Mouse (Mus musculus): Measurements from ENCODE around the gene Otof.

Otof gene

GRCm38 (mm10) chr5:30423572-30424244 lies 38.0 kb downstream of the Otof start:
- peak; percentile 23 for DNase-seq (ENCODE audit: low spot score)

DNA sequence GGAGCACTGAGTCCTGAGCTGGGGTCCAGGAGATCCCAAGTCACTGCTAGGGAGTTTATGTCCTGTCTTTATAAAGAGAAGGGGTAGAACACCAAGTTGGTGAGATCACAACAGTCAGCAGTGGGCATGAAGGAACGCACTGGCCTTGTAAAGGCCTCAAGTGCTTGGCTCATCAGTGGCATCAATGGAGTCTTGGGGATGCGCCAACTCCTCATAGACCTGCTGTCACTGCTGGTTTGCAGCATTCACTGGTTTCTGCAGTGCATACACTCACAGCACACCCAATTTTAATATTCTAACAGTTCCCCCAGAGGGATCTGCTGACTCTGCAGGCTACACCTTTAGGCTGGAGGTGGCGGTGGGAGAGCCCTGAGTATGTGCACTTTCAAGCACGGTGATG lies 38.6 kb downstream of the Otof start:
- no peak for DNase-seq (ENCODE audit: low spot score)

DNA sequence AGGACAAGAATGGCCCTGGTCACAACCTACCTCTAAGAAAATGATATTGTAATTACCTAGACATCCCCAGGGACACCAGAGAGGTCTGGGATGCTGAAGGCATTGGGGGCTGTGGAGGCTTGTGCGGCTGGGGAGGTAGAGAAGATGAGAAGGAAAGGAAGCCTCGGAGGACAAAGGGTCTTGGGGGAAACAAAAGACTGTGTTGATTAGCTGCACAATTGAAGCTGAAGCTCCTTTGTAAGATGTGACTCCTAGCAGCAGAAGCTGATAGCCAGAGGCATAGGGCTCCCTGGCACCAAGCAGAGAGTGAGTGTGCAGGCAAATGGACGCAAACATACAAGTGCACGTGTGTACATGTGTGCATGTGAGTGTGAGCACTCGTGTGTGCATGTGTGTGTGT lies 45.1 kb downstream of the Otof start:
- no peak for DNase-seq (ENCODE audit: low spot score)

DNA sequence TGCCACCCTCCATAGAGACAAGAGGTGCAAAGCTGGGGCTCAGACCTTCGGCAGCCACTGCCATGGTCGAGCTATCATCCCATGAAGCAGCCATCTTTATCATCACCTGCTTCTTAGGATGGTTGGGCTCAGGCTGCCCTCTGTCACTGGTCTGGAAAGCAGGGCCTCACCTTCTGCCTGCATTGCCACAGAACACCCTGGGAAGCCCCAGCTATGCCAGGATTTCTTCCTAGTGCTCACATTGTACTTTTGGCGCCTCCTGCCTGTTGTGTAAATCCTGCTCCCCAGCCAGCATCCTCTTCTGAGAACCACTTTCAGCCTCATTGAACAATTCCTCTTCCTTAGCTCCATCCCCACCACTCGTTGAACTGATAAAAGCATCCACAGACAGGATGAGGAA lies 45.9 kb downstream of the Otof start:
- no peak for DNase-seq (ENCODE audit: low spot score)

- DNase-seq (ENCODE audit: low spot score): no peak
Observed at GRCm38 (mm10) chr5:30415381-30415780, 46.4 kb downstream of the Otof start.

DNA sequence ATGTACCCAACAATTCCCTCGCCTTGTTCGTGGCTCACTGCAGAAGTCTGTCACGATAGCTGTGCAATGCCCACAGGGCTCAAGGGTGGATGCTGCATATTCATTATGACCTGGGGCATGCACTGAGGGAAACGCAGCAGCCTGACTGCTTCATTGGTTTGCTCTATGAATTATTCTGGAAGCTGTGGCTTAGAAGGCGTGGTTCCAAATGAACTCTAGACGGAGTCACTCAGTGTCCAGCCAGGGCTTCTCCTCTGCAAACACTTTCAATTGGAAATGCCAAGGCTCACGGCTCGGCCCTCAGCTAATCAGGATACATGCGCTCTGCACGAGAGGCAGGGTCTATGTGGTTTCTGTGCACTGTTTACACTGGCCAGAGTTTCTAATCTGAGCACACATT lies 50.2 kb downstream of the Otof start:
- no peak for DNase-seq (ENCODE audit: low spot score)

- no peak for DNase-seq (ENCODE audit: low spot score)
Observed at GRCm38 (mm10) chr5:30406876-30407275, 54.9 kb downstream of the Otof start.

- DNase-seq (ENCODE audit: low spot score): no peak
Observed at GRCm38 (mm10) chr5:30401165-30401564, 60.6 kb downstream of the Otof start.

DNA sequence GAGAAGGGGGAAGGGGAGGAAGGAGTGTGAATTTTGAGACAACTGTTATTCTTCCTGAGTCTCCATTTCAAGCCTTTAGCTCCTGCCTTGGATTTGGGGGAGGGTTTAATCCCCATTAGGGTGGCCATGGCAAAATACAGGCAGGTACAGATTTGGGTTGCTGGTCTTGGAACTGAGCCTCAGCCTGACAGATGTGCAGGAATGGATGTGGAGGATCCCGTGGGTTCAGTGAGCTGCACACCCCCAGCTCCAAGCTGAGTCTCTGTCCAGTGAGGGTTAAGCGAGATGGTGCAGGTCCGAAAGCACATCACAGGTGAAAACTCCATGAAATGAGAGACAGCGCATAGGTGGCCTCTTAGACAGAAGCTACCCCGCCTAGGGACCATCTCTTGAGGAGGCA lies 61.2 kb downstream of the Otof start:
- DNase-seq (ENCODE audit: low spot score): no peak

GRCm38 (mm10) chr5:30391473-30391872 lies 70.3 kb downstream of the Otof start:
- DNase-seq (ENCODE audit: low spot score): peak; percentile 32

DNA sequence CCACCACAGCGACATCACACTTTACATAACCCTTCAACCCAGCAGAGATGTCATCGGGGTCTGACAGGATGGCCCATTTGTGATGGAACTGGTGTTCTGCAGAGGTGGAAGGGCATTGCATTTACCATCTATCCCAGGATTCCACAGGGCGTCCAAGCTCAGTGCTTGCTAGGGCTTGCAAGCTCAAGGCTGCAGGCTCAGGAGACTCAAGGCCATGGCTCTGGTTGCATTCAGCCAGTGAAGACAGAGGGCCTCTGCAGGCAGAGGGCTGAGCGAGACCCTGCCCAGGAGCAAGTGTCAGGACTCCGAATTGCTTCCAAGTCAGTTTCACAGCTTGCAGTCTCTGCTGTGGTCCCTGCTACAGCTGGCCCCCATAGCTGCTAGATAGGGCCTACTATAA lies 71.9 kb downstream of the Otof start:
- DNase-seq (ENCODE audit: low spot score): no peak

- no peak for DNase-seq (ENCODE audit: low spot score)
Observed at GRCm38 (mm10) chr5:30387726-30388125, 74.0 kb downstream of the Otof start.

DNA sequence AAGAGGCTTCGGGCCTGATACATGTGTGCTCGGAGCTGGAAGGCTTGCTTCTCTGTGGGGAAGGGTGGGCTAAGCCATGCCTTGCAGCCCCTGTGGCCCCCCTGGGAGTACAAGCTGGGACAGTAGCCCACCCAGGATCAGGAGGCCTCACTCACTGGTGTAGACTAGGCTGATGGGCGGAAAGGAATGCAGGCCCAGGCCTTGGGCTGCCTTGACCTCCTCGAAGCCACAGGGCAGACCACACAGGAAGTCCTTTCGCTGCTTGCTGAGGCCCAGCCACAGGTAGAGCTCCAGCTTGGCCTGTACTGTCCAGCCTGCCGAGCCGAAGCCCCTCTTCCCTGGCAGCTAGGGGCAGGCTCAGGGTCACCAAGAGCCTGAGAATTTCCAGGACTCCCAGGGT lies 78.9 kb downstream of the Otof start:
- no peak for DNase-seq (ENCODE audit: low spot score)

DNA sequence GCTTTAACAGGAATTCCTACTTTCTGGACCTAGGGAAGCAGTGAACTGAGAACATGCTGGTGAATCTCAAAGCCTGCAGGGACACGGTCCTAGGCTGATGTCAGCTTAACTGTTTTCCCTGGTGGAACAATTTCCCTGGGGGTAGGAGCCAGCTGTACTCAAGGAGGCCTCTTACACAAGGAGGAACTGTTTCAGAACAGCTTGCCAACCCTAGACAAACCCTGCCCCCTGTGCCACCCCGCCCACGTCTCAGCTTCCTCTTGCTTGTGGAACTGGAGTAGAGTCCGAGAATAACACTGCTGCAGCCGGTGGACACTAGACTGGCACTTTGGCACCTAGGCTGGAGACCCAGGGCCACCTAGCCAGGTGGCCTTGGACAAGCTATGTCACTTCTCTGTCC lies 92.3 kb downstream of the Otof start:
- DNase-seq (ENCODE audit: low spot score): peak; percentile 80

DNA sequence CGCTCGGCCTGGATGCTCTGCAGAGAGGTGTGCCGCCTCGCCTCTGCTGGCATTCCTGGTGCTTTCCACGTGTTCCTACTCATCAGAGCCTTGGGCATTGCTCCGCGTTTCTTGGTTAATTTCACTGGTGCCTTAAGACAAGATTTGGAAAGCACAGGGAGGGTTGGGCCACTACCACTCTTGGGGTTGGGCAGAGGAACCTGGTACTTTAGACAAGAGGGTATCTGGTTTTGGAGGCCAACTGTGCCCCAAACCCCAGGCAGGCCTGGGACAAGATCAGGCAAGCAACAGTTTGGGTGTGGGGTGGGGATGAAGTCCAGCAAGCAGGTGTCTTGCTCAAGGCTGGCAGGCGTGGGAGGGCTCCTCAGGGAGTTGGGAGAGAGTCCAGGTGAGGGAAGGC lies 94.3 kb downstream of the Otof start:
- DNase-seq (ENCODE audit: low spot score): no peak

GRCm38 (mm10) chr5:30358436-30359099 lies 103.2 kb downstream of the Otof start:
- peak; percentile 7 for DNase-seq (ENCODE audit: low spot score)

DNA sequence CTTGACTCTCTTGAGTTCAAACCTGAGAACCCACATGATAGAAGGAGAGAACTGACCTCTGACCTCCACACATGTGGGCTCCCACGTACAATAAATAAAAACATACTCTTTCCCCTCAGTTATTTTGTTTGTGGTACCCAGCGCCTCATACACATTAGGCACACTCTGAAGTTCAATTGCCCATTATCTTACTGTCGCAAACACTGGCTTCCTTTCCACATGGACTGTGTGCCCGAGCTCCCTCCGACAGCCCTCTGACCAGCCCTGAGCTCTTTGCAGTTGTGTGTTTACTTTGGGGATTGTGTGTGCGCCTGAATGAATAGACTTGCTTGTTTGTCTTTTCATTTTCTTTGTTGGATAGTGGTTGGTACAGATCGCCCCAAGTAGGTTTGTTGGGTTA lies 105.1 kb downstream of the Otof start:
- DNase-seq (ENCODE audit: low spot score): no peak

DNA sequence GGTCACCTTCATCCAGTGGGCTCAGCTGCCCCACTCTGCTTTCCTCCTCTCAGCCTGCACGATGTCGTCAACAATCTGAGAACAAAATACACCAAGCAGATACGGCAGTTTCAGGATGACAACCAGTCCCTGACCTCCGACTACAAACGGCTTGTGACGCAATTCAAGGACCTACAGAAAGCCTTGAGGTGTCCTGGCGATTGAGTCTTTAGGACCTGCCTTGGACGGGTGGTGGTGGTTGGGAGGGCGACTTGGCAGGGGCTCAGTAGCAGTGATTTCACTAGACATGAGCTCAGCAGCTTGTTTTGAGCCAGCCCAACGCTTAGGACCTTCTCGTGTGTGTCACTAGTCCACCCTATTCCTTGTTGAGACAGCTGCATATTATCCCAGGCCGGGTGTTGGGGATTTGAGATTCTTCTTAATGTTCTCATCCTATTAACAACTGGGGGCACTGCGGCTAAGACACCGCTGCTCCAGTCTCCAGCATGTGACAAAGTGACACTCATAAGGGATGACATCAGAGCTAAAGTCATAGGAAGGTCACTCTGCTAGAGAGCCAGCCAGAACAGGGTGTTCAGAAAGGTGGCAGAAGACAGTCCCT lies 106.1 kb downstream of the Otof start:
- DNase-seq (ENCODE audit: low spot score): no peak

GRCm38 (mm10) chr5:30355114-30355513 lies 106.6 kb downstream of the Otof start:
- no peak for DNase-seq (ENCODE audit: low spot score)

- no peak for DNase-seq (ENCODE audit: low spot score)
Observed at GRCm38 (mm10) chr5:30353605-30354004, 108.1 kb downstream of the Otof start.

DNA sequence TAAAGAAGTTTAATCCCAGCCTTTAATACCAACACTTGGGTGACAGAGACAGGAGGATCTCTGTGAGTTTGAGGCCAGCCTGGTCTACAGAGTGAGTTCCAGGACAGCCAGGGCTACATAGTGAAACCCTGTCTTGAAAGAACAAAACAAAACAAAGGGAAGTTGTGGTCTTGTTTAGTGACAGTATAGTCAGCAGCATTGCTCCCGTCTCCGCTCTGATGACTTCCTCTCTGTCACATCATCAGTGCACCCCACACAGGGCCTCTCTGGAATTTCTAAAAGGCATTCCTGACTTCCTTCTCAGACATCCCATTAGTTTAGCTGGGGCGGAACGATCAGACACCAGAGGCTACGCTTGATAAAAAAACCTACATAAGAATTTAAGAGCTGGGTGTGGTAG lies 117.8 kb downstream of the Otof start:
- no peak for DNase-seq (ENCODE audit: low spot score)

GRCm38 (mm10) chr5:30343107-30343506 lies 118.6 kb downstream of the Otof start:
- peak; percentile 41 for DNase-seq (ENCODE audit: low spot score)

- no peak for DNase-seq (ENCODE audit: low spot score)
Observed at GRCm38 (mm10) chr5:30342601-30343015, 119.1 kb downstream of the Otof start.
